Mouse (Mus musculus): ENCODE results near the gene Trim34a. TPM values are rescaled to one million over a fixed set of nuclear protein-coding genes. Genes with fewer than 3 reads are reported as not detected.
"Not testable (repeated sequence)": the region's sequence is repeated elsewhere in the genome, so short reads cannot be mapped to it uniquely, and the experiment has no call there.

Gene Trim34a
- polyA plus RNA-seq, 1 experiment from 2014 or later, result 0.74 TPM

DNA sequence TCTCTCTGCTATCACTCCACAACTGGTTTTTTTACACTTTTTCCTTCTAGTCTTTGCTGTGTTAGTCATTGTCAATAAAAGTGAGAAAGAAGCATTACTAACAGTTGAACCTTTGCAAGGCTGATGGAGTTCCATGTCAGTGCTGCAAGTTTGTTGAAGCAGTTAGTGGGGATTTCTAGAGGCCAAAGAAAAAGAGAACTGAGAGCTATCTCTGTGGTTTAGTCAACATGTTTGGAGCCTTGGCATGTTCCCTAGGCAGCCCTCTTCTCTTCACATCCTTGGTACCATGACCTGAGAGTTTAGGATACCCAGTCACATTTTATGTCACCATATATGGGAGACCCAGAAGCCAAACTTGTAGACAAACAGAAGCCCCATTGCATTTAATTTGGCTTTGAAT, 3.4 kb upstream of the Trim34a start:
- ATAC-seq (ENCODE audit: low FRiP score) (no peak), DNase-seq (ENCODE audit: low spot score) (no peak)
- Histone ChIP-seq H3K36me3 (ENCODE audit: control insufficient read depth, insufficient read depth, low read length) (no peaks in the 10 kb centered on the region), H3K4me2 (replicated peaks; ENCODE audit: low read depth, low read length) (no peak overlapping the region), H3K4me1 (replicated peaks; ENCODE audit: control insufficient read depth, insufficient read depth, low read length) (no peaks in the 10 kb centered on the region), H3K9me3 (ENCODE audit: control insufficient read depth, low read length) (no peaks in the 10 kb centered on the region), H3K4me3 (ENCODE audit: low read depth, low read length) (no peak overlapping the region), H3K27me3 (ENCODE audit: control insufficient read depth, insufficient read depth, low read length) (no peaks in the 10 kb centered on the region), H3K9ac (ENCODE audit: low read depth, low read length) (no peak overlapping the region), H3K27ac (ENCODE audit: low read depth, low read length) (no peak overlapping the region)

DNA sequence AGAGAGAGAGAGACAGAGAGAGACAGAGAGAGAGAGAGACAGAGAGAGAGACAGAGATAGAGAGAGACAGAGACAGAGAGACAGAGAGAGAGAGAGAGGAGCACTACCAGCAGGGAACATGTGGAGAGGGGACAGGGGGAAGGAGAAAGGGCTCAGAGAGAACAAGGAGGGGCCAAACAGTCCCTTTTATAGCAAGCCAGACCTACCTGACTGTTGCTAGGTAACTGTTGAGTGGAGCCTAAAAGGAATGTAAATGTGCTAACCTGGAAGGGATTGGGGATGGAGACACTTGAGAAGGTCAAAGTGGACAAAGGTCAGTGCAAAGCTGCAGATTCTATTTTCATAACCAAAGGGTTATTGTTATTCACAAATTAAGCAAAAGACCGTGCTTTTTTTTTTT, 641 bp upstream of the Trim34a start:
- DNase-seq (ENCODE audit: low spot score), result no peak
- Histone ChIP-seq H3K9me3 (ENCODE audit: control insufficient read depth, low read length) (no peaks in the 10 kb centered on the region), H3K4me3 (ENCODE audit: low read depth, low read length) (no peak overlapping the region), H3K27me3 (ENCODE audit: control insufficient read depth, insufficient read depth, low read length) (no peaks in the 10 kb centered on the region), H3K27ac (ENCODE audit: low read depth, low read length) (no peak overlapping the region), H3K4me2 (replicated peaks; ENCODE audit: low read depth, low read length) (no peak overlapping the region), H3K9ac (ENCODE audit: low read depth, low read length) (no peak overlapping the region), H3K4me1 (replicated peaks; ENCODE audit: control insufficient read depth, insufficient read depth, low read length) (no peaks in the 10 kb centered on the region), H3K36me3 (ENCODE audit: control insufficient read depth, insufficient read depth, low read length) (no peaks in the 10 kb centered on the region)
- no peak for ATAC-seq (ENCODE audit: low FRiP score)
- 54% methylated on average over 1 of the region's 1 CpGs for WGBS

DNA sequence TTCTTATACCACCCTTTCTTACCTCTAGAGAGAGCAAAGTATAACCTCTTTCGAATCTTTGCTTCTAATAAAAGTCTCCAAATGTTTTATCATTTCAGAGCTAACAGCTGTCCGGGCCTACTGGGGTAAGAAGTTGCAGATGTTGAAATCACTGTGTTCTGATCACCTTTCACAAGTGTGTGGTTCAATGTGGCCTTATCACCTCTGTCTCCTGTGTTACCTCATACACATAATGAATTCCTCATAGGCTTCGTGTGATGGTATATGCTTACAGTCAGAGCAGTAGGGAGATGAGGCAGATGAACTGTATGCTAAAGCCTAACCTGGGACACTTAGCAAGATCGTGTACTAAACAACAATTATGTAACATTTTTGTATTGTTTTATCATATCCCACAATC, 16.1 kb downstream of the Trim34a start:
- not testable (repeated sequence) for H3K4me1 ChIP-seq (replicated peaks; ENCODE audit: control insufficient read depth, insufficient read depth, low read length); H3K36me3 ChIP-seq (ENCODE audit: control insufficient read depth, insufficient read depth, low read length); H3K4me2 ChIP-seq (replicated peaks; ENCODE audit: low read depth, low read length); H3K9me3 ChIP-seq (ENCODE audit: control insufficient read depth, low read length); DNase-seq (ENCODE audit: low spot score); H3K9ac ChIP-seq (ENCODE audit: low read depth, low read length); H3K4me3 ChIP-seq (ENCODE audit: low read depth, low read length); H3K27ac ChIP-seq (ENCODE audit: low read depth, low read length); ATAC-seq (ENCODE audit: low FRiP score); H3K27me3 ChIP-seq (ENCODE audit: control insufficient read depth, insufficient read depth, low read length)
- WGBS, result 89% methylated on average over 4 of the region's 4 CpGs

DNA sequence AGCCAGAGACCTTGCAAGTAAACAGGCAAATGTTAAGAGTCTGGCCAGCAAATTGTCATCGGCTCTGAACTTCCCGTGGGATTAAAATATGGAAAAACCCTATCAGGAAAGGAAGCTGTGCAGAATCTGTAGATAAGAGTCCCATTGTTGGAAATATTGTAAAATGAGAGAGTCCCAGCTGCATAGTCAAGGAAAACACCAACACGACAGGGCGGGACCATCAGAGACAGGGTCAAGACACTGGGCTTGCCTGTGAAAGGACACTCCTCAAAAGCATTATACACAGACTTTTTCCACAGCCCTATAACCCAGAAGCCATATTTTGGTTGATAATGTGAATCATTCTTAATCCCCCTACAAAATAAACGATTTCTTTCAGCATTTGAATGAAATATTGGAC, 21.1 kb downstream of the Trim34a start:
- not testable (repeated sequence) for H3K9ac ChIP-seq (ENCODE audit: low read depth, low read length); H3K4me1 ChIP-seq (replicated peaks; ENCODE audit: control insufficient read depth, insufficient read depth, low read length); H3K27me3 ChIP-seq (ENCODE audit: control insufficient read depth, insufficient read depth, low read length); H3K9me3 ChIP-seq (ENCODE audit: control insufficient read depth, low read length); ATAC-seq (ENCODE audit: low FRiP score); H3K36me3 ChIP-seq (ENCODE audit: control insufficient read depth, insufficient read depth, low read length); H3K27ac ChIP-seq (ENCODE audit: low read depth, low read length); DNase-seq (ENCODE audit: low spot score); H3K4me3 ChIP-seq (ENCODE audit: low read depth, low read length); H3K4me2 ChIP-seq (replicated peaks; ENCODE audit: low read depth, low read length)
- WGBS, result 90% methylated on average over 3 of the region's 5 CpGs

DNA sequence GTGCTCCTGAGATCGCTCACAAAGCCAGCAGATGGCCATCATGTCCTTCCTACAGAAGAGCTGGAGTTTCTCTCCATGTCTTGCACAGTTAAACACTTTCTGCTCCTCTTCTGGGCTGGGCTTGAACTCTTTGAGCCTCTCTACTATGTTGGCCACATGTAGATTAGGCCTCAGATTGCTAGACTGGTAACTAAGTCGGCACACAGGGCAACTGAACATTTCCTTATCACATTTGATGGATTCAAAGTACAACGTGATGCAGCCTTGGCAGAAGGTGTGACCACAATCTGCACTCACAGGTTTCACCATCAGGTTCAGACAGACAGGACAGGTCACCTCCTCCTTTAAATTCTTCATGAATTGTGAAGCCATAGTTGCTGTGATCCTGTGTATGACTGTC, 35.1 kb downstream of the Trim34a start:
- not testable (repeated sequence) for H3K9ac ChIP-seq (ENCODE audit: low read depth, low read length); H3K4me2 ChIP-seq (replicated peaks; ENCODE audit: low read depth, low read length); ATAC-seq (ENCODE audit: low FRiP score); H3K27me3 ChIP-seq (ENCODE audit: control insufficient read depth, insufficient read depth, low read length); H3K9me3 ChIP-seq (ENCODE audit: control insufficient read depth, low read length); H3K27ac ChIP-seq (ENCODE audit: low read depth, low read length); H3K36me3 ChIP-seq (ENCODE audit: control insufficient read depth, insufficient read depth, low read length); H3K4me3 ChIP-seq (ENCODE audit: low read depth, low read length); DNase-seq (ENCODE audit: low spot score); H3K4me1 ChIP-seq (replicated peaks; ENCODE audit: control insufficient read depth, insufficient read depth, low read length)
- WGBS, result 79% methylated on average over 3 of the region's 3 CpGs

DNA sequence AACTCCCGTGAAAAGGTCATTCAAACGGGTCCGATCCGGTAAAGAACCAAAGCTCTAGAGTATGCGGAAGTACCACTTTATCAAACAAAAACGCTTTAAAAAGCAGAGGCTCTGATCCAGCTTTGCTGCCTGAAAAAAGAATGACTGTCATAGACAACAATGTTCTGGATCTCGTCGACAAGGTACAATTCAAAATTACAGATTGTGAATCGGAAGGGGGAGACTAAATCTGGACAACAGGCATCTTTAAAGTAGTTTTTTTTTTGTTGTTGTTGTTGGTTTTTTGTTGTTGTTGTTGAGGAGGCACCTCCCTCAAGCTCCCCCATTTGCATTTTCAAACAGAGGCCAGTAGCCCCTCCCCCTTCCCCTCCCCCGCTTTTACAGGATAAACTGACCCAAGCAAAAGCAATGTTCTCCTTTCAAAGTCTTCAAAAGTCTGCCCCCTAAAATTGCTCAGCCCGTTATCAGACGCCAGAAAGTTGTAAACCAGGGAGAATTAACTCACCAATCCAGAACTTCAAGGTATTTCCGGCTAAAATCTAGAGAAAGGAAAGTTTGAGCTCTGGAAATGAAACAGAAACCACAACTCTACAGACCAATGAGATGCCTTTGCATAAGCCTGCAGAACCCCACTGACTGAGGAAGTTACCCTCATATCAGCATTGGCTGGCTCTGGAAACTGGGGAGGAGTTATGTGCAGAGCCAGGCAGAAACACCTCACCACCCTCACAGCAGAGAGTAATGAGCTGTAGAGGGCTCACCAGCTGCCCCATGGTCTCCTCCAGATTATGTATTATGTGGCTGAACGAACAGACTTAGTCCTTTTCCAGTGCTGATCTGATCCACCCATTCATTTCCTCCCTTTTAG, 43.6 kb downstream of the Trim34a start, which contains the start of gene Trim5:
TSS of gene Trim5 (minus strand) at position 519 of the 868 bp plus-strand sequence.
- H3K4me1 ChIP-seq (replicated peaks; ENCODE audit: control insufficient read depth, insufficient read depth, low read length); DNase-seq (ENCODE audit: low spot score); H3K4me3 ChIP-seq (ENCODE audit: low read depth, low read length); H3K9me3 ChIP-seq (ENCODE audit: control insufficient read depth, low read length); H3K27me3 ChIP-seq (ENCODE audit: control insufficient read depth, insufficient read depth, low read length); H3K9ac ChIP-seq (ENCODE audit: low read depth, low read length); H3K36me3 ChIP-seq (ENCODE audit: control insufficient read depth, insufficient read depth, low read length); H3K27ac ChIP-seq (ENCODE audit: low read depth, low read length); H3K4me2 ChIP-seq (replicated peaks; ENCODE audit: low read depth, low read length): not testable (repeated sequence)
- WGBS, result 36% methylated on average over 14 of the region's 14 CpGs
- ATAC-seq (ENCODE audit: low FRiP score), result peak; percentile 49; the same call in 1 of the 2 replicates

DNA sequence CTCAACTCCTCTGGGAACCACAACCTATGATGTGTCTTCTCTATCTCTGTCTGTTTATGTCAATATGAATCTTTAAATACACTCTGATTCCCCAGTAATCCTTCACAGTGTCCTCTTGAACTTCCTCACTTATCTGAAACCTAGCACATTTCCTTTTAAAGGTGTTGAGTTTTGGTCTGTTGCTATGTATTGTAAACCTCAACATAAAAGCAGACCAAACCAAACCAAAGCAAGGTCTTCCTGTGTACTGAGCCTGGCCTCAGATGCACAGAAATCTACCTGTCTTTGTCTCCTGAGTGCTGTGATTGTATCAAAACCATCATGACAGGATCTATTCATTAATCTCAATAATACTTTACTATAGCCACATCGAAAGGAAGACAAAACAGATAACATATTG, 46.4 kb downstream of the Trim34a start:
- no peak overlapping the region for H3K4me3 ChIP-seq (ENCODE audit: low read depth, low read length)
- H3K4me1 ChIP-seq (replicated peaks; ENCODE audit: control insufficient read depth, insufficient read depth, low read length), result no peaks in the 10 kb centered on the region
- no peaks in the 10 kb centered on the region for H3K27me3 ChIP-seq (ENCODE audit: control insufficient read depth, insufficient read depth, low read length)
- no peak overlapping the region for H3K9ac ChIP-seq (ENCODE audit: low read depth, low read length)
- no peak overlapping the region for H3K27ac ChIP-seq (ENCODE audit: low read depth, low read length)
- H3K9me3 ChIP-seq (ENCODE audit: control insufficient read depth, low read length), result no peaks in the 10 kb centered on the region
- H3K36me3 ChIP-seq (ENCODE audit: control insufficient read depth, insufficient read depth, low read length), result no peaks in the 10 kb centered on the region
- H3K4me2 ChIP-seq (replicated peaks; ENCODE audit: low read depth, low read length), result no peak overlapping the region
- WGBS, result 98% methylated on average over 1 of the region's 1 CpGs
- ATAC-seq (ENCODE audit: low FRiP score), result no peak
- no peak for DNase-seq (ENCODE audit: low spot score)

DNA sequence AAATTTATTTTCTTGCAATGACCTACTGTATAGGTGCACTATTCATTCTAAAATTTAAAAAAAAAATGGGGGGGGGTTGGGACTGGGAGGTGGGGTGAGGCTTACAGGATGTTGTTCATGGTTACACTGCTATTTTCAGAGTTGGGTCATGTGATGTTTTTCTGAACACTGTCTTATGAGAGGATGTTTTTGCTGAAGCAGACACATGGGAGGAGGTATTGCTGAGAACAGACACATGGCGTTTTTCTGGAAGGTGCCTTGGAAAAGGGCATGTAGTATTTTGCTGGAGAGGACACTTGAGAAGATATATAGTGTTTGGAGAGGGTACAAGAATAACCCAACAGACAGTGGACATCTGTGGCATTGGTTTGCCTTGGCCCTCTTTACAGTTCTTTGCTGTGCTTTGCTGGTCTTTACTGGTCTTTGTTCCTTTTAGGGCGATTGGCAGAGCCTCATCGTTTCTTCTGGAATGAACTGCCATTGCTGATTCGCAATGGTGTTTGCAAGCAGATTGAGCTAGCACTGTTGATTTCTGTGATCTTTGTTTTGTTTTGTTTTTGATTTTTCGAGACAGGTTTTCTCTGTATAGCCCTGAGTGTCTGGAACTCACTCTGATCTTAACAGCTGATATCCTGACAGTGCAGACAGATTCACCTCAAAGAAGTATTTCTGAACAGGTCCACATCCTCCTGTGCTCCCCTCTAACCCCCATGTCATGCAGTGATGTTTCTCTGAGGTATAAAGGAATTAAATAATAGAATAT, 47.6 kb downstream of the Trim34a start:
- Histone ChIP-seq H3K9ac (ENCODE audit: low read depth, low read length) (no peak overlapping the region), H3K27ac (ENCODE audit: low read depth, low read length) (no peak overlapping the region), H3K36me3 (ENCODE audit: control insufficient read depth, insufficient read depth, low read length) (no peaks in the 10 kb centered on the region), H3K4me1 (replicated peaks; ENCODE audit: control insufficient read depth, insufficient read depth, low read length) (no peaks in the 10 kb centered on the region), H3K4me2 (replicated peaks; ENCODE audit: low read depth, low read length) (no peak overlapping the region), H3K4me3 (ENCODE audit: low read depth, low read length) (no peak overlapping the region), H3K27me3 (ENCODE audit: control insufficient read depth, insufficient read depth, low read length) (no peaks in the 10 kb centered on the region), H3K9me3 (ENCODE audit: control insufficient read depth, low read length) (no peaks in the 10 kb centered on the region)
- ATAC-seq (ENCODE audit: low FRiP score) (no peak), DNase-seq (ENCODE audit: low spot score) (no peak)
- 89% methylated on average over 5 of the region's 5 CpGs for WGBS

All from hindbrain, embryonic 11.5 days (tissue).